Mouse (Mus musculus) small intestine, adult 2 months (tissue): Measurements from ENCODE around the gene Nr4a1.

ENCODE experiments used
- CTCF ChIP-seq: fragments of 200-500 bp; IDR thresholded peaks from 2 replicates; pipeline ENCODE4 v1.5.1; 2012; ENCODE audit warnings: low read depth, mild to moderate bottlenecking, control low read depth, inconsistent platforms, low read length, moderate library complexity, mixed read lengths; ENCODE audit not compliant: insufficient replicate concordance, insufficient read length; ENCODE audit errors: extremely low read depth
- POLR2A ChIP-seq: fragments of 200-500 bp; IDR thresholded peaks from 2 replicates; pipeline ENCODE4 v1.6.1; 2012; ENCODE audit warnings: low read depth, mild to moderate bottlenecking, control low read depth, inconsistent platforms, low read length, moderate library complexity

DNA sequence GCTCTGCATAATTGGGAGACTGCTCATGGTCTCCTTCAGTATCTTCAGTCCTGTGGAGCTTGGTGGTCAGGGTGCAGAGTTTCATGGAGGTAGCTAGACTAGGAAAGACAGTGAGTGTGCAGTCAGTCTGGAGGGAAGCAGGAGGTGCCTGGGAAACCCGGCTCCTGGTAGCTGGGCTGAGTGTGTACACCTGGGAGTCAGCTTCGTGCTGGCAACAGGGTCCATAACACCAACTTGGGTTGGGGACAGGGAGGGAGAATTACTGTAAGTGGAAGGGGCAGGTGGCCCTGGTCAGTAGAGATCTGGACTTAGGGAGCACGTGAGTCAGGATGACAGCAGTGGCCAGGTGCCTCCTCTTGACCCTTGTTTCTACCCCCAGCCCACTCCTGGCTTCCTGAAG lies 5.9 kb downstream of the Nr4a1 start:
- TF ChIP-seq CTCF (no peak), POLR2A (no peak)
